Mouse (Mus musculus): ENCODE data around the gene Skint7.
"Not testable (repeated sequence)": the region's sequence is repeated elsewhere in the genome, so short reads cannot be mapped to it uniquely, and the experiment has no call there.

Gene Skint7

GRCm38 (mm10) chr4:111972623-111973022, at the start of gene Skint7:
TSS of gene Skint7 (plus strand) at chr4:111972923.
- DNase-seq (ENCODE audit: low spot score in 2 of 2) = no peak

- peak; percentile 14 to 27 for DNase-seq (ENCODE audit: low spot score in 2 of 2)
Measured at GRCm38 (mm10) chr4:111961309-111961708, 11.4 kb upstream of the Skint7 start.

GRCm38 (mm10) chr4:111963241-111963640, 9.5 kb upstream of the Skint7 start:
- DNase-seq (ENCODE audit: low spot score in 2 of 2) = not testable (repeated sequence)

DNA sequence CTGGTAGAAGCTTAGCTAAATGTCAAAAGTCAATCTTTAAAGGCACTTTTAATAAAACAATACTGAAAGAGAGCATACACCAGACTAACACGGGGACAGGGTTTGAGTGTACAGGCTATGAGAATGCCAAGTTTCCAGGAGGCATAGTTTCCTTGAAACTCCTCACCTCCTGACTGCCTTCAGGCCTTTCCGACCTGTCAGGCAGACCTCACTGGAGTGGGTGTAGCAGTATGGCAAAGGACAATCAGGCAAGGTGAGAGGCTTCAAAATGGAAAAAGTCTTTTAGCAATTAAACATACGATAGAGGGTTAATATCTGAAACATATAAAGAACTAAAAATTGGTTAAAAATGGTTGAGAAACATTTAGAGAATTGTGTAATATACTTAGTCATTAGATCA, 9.1 kb upstream of the Skint7 start:
- DNase-seq (ENCODE audit: low spot score in 2 of 2) = no peak

- no peak for DNase-seq (ENCODE audit: low spot score in 2 of 2)
Measured at GRCm38 (mm10) chr4:112005969-112006368, 33.2 kb downstream of the Skint7 start, which contains the start of gene Skint1. TSS of gene Skint1 (plus strand) at chr4:112006269.

All from right cerebral cortex, postnatal 10 days (tissue).